Mouse (Mus musculus) brain, embryonic 14.5 days (tissue): ENCODE results near the gene Tcta. TPM values are rescaled to one million over a fixed set of nuclear protein-coding genes. Genes with fewer than 3 reads are reported as not detected.

Source experiments
- DNase-seq: peaks from one replicate; pipeline ENCODE4 v3.0.0-alpha.2; 2011; ENCODE audit warnings: low read depth
- CTCF ChIP-seq: fragments of 200-500 bp; IDR thresholded peaks from 2 replicates; pipeline ENCODE4 v1.5.1; 2012; ENCODE audit warnings: inconsistent platforms, mild to moderate bottlenecking, moderate library complexity, borderline replicate concordance; ENCODE audit not compliant: insufficient read depth, insufficient read length; ENCODE audit errors: extremely low read depth
- POLR2A ChIP-seq: fragments of 200-500 bp; IDR thresholded peaks from 2 replicates; pipeline ENCODE4 v1.6.1; 2012; ENCODE audit warnings: mild to moderate bottlenecking, inconsistent platforms, borderline replicate concordance; ENCODE audit not compliant: poor library complexity, insufficient read depth, insufficient read length, severe bottlenecking; ENCODE audit errors: extremely low read depth
- polyA plus RNA-seq: library from polyadenylated mRNA; depleted of rRNA; stranded (reverse); fragments of >200 nt; gene quantifications from 2 replicates; pipeline ENCODE4 v1.2.3, GENCODE M21; 2012; rRNA removed

Tcta gene
- polyA plus RNA-seq, 1 experiment: 34.6 TPM

- TF ChIP-seq CTCF (no peak), POLR2A (no peak)
- peak; percentile 13 for DNase-seq
Measured at GRCm38 (mm10) chr9:108264191-108264921, 41.6 kb downstream of the Tcta start.

- DNase-seq: peak; percentile 99
- peak; percentile 92 for TF ChIP-seq POLR2A
- no peak for TF ChIP-seq CTCF
Measured at GRCm38 (mm10) chr9:108263690-108264190, 42.2 kb downstream of the Tcta start, which contains the start of gene Dag1. Gene Dag1, minus strand, starts transcription at chr9:108263958.

GRCm38 (mm10) chr9:108263131-108263681, 42.8 kb downstream of the Tcta start:
- TF ChIP-seq CTCF (no peak), POLR2A (no peak)
- peak; percentile 43 for DNase-seq

GRCm38 (mm10) chr9:108262494-108263049, 43.4 kb downstream of the Tcta start:
- TF ChIP-seq POLR2A (no peak), CTCF (no peak)
- DNase-seq: peak; percentile 3

GRCm38 (mm10) chr9:108261865-108262264, 44.1 kb downstream of the Tcta start:
- TF ChIP-seq CTCF (no peak), POLR2A (no peak)
- no peak for DNase-seq

GRCm38 (mm10) chr9:108260526-108260925, 45.4 kb downstream of the Tcta start:
- no peak for DNase-seq
- TF ChIP-seq POLR2A (no peak), CTCF (no peak)

Other genes starting within 250 kb of the Tcta start
- gene Mst1, start 225.7 kb downstream of the Tcta start, polyA plus RNA-seq: 0.08 and 0.10 TPM in 2 replicates
- 93.3 and 93.5 TPM in 2 replicates for gene Rnf123, start 222.8 kb downstream of the Tcta start, polyA plus RNA-seq
- 65.1 and 81.4 TPM in 2 replicates for gene Apeh, start 211.6 kb downstream of the Tcta start, polyA plus RNA-seq
- gene Bsn, start 115.8 kb downstream of the Tcta start, polyA plus RNA-seq: 18.7 and 40.0 TPM in 2 replicates
- gene Dag1, start 42.2 kb downstream of the Tcta start, polyA plus RNA-seq: 25.9 and 58.1 TPM in 2 replicates
- gene Nicn1, start 15.7 kb downstream of the Tcta start, polyA plus RNA-seq: 113 and 115 TPM in 2 replicates
- gene Amt, start 9.3 kb downstream of the Tcta start, polyA plus RNA-seq: 58.0 and 67.8 TPM in 2 replicates
- 124 and 160 TPM in 2 replicates for gene Rhoa, start within 50 bp of the Tcta start, polyA plus RNA-seq
- 381 and 444 TPM in 2 replicates for gene Gpx1, start 32.7 kb upstream of the Tcta start, polyA plus RNA-seq
- 113 and 152 TPM in 2 replicates for gene Usp4, start 41.7 kb upstream of the Tcta start, polyA plus RNA-seq
- 2.3 and 3.2 TPM in 2 replicates for gene 1700102P08Rik, start 86.6 kb upstream of the Tcta start, polyA plus RNA-seq
- 1.4 and 1.5 TPM in 2 replicates for gene Ccdc36, start 122.3 kb upstream of the Tcta start, polyA plus RNA-seq
- gene BC048562, start 130.3 kb upstream of the Tcta start, polyA plus RNA-seq: not detected in 2 replicates
- 37.6 and 38.8 TPM in 2 replicates for gene Ccdc71, start 154.4 kb upstream of the Tcta start, polyA plus RNA-seq
- gene Klhdc8b, start 155.4 kb upstream of the Tcta start, polyA plus RNA-seq: 84.2 and 100 TPM in 2 replicates
- 42.9 and 49.3 TPM in 2 replicates for gene Lamb2, start 173.6 kb upstream of the Tcta start, polyA plus RNA-seq
- 184 and 208 TPM in 2 replicates for gene Usp19, start 184.4 kb upstream of the Tcta start, polyA plus RNA-seq
- gene Qars, start 201.5 kb upstream of the Tcta start, polyA plus RNA-seq: 181 and 184 TPM in 2 replicates
- 166 and 169 TPM in 2 replicates for gene Qrich1, start 210.6 kb upstream of the Tcta start, polyA plus RNA-seq